Mouse (Mus musculus): ENCODE results near the gene Tmem144. TPM values are rescaled to one million over a fixed set of nuclear protein-coding genes. Genes with fewer than 3 reads are reported as not detected.
"Not testable (repeated sequence)": the region's sequence is repeated elsewhere in the genome, so short reads cannot be mapped to it uniquely, and the experiment has no call there.

Gene Tmem144
- total RNA-seq, 4 experiments from 2014 or later = 0.97 to 1.8 (median 1.4) TPM

GRCm38 (mm10) chr3:79809180-79809567 is 43.4 kb downstream of the Tmem144 start:
- DNase-seq (ENCODE audit: low spot score in 2 of 2) = peak in 1 of 2 experiments; percentile 20

- DNase-seq (ENCODE audit: low spot score in 2 of 2) = no peak
Measured at GRCm38 (mm10) chr3:79808530-79809179, 43.9 kb downstream of the Tmem144 start.

GRCm38 (mm10) chr3:79800761-79801160 is 51.8 kb downstream of the Tmem144 start:
- DNase-seq (ENCODE audit: low spot score in 2 of 2) = not testable (repeated sequence)

GRCm38 (mm10) chr3:79792307-79792706 is 60.3 kb downstream of the Tmem144 start:
- peak; percentile 31 to 76 for DNase-seq (ENCODE audit: low spot score in 2 of 2)

GRCm38 (mm10) chr3:79790324-79790723 is 62.2 kb downstream of the Tmem144 start:
- DNase-seq (ENCODE audit: low spot score in 2 of 2) = no peak

GRCm38 (mm10) chr3:79789554-79789953 is 63.0 kb downstream of the Tmem144 start:
- no peak for DNase-seq (ENCODE audit: low spot score in 2 of 2)

- DNase-seq (ENCODE audit: low spot score in 2 of 2) = no peak
Measured at GRCm38 (mm10) chr3:79788959-79789358, 63.6 kb downstream of the Tmem144 start.

GRCm38 (mm10) chr3:79784362-79784736 is 68.2 kb downstream of the Tmem144 start:
- peak in 1 of 2 experiments; percentile 17 for DNase-seq (ENCODE audit: low spot score in 2 of 2)

- peak in 1 of 2 experiments; percentile 14 for DNase-seq (ENCODE audit: low spot score in 2 of 2)
Measured at GRCm38 (mm10) chr3:79783630-79784361, 68.8 kb downstream of the Tmem144 start.

GRCm38 (mm10) chr3:79772701-79773100 is 79.9 kb downstream of the Tmem144 start:
- peak in 1 of 2 experiments; percentile 16 for DNase-seq (ENCODE audit: low spot score in 2 of 2)

Other genes starting within 250 kb of the Tmem144 start
- 1 to 10 TPM; 1.0 to 1.7 (median 1.5) TPM for gene 4930579G24Rik, start 223.7 kb downstream of the Tmem144 start, total RNA-seq (2022)
- gene Etfdh, start 223.3 kb downstream of the Tmem144 start, total RNA-seq (2022) = 100 to 1,000 TPM; 103 to 128 (median 108) TPM
- gene Rxfp1, start 114.9 kb downstream of the Tmem144 start, total RNA-seq (2022) = under 1 TPM in 1 of 4 experiments, not detected in 3; 0.08 TPM
- 1 to 10 TPM; 3.9 to 8.0 (median 6.7) TPM for gene Fam198b, start 31.8 kb upstream of the Tmem144 start, total RNA-seq (2022)

Data from gastrocnemius, adult 8-10 months (tissue).